Mouse (Mus musculus): Measurements from ENCODE around the gene Cds2. TPM values are rescaled to one million over a fixed set of nuclear protein-coding genes. Genes with fewer than 3 reads are reported as not detected.
A peak's percentile ranks its signal among the peaks of the same experiment; 100 is the strongest.
"Not testable (repeated sequence)": the region's sequence is repeated elsewhere in the genome, so short reads cannot be mapped to it uniquely, and the experiment has no call there.

The Cds2 gene
- polyA plus RNA-seq, 1 experiment = 21.9 TPM

- Histone ChIP-seq H3K36me3 (replicated peaks; ENCODE audit: low read length) (peaks cover 79% of the 10 kb centered on the region), H3K4me1 (peaks cover 93% of the 10 kb centered on the region), H3K9me3 (no peaks in the 10 kb centered on the region), H3K27me3 (replicated peaks) (no peaks in the 10 kb centered on the region), H3K4me3 (replicated peaks) (no peak overlapping the region)
- TF ChIP-seq FLI1 (IDR thresholded peaks at IDR 0.05; ENCODE audit: low read length) (no peak), GATA1 (IDR thresholded peaks at IDR 0.05; ENCODE audit: borderline replicate concordance, low read length) (no peak)
Measured at GRCm38 (mm10) chr2:132279978-132280377, 17.0 kb downstream of the Cds2 start.

- H3K4me3 ChIP-seq (replicated peaks) = peak overlapping the region; percentile 64
- TF ChIP-seq FLI1 (IDR thresholded peaks at IDR 0.05; ENCODE audit: low read length) (no peak), GATA1 (IDR thresholded peaks at IDR 0.05; ENCODE audit: borderline replicate concordance, low read length) (no peak)
- peaks cover 96% of the 10 kb centered on the region for H3K4me1 ChIP-seq
- peaks cover 79% of the 10 kb centered on the region for H3K36me3 ChIP-seq (replicated peaks; ENCODE audit: low read length)
- no peaks in the 10 kb centered on the region for H3K27me3 ChIP-seq (replicated peaks)
- H3K9me3 ChIP-seq = no peaks in the 10 kb centered on the region
Measured at GRCm38 (mm10) chr2:132280518-132281120, 17.7 kb downstream of the Cds2 start.

DNA sequence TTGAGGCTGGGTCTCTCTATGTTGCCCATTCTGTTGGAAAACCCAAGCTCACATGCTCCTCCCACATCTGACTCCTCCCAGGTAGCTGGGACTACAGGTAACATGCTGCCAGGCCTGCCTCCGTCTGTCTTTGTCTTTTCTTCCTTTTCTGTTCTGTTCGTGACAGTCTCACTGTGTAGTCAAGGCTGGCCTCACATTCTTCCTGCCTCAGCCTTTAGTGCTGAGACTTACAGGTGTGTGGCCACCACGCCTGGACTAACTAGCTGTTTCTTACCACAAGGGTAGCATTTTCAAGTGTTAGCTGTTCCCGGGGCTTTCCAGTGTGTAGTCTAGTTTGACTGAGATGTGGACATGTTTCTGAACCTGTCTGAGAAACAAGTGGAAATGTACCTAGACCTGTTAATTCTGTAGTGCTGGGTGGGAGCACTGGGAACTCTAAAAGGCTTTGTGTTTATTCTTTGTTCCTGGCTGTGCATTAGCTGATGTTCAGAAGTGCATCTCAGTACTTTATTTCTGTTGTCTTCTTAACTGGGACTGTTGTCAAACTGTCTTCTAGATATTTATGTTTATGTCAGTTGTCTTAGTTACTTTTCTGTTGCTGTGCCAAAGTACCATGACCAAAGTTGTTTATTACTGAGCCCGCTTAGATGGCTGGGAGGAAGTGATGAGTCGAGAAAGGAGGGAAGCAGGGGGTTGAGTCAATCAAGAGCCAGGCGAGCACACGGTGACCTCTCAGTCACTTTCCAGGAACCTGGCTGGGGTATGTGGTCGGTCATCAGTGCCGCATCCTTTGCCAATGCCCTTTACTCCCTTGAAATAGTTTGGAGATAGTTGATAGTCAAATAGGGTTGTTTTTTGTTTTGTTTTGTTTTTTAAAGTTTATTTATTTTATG lies 18.9 kb downstream of the Cds2 start:
- Histone ChIP-seq H3K4me1 (peaks cover 95% of the 10 kb centered on the region), H3K4me3 (replicated peaks) (peak overlapping the region; percentile 84), H3K36me3 (replicated peaks; ENCODE audit: low read length) (peaks cover 77% of the 10 kb centered on the region), H3K9me3 (no peaks in the 10 kb centered on the region), H3K27me3 (replicated peaks) (no peaks in the 10 kb centered on the region)
- no peak for TF ChIP-seq GATA1 (IDR thresholded peaks at IDR 0.05; ENCODE audit: borderline replicate concordance, low read length)
- TF ChIP-seq FLI1 (IDR thresholded peaks at IDR 0.05; ENCODE audit: low read length) = no peak

DNA sequence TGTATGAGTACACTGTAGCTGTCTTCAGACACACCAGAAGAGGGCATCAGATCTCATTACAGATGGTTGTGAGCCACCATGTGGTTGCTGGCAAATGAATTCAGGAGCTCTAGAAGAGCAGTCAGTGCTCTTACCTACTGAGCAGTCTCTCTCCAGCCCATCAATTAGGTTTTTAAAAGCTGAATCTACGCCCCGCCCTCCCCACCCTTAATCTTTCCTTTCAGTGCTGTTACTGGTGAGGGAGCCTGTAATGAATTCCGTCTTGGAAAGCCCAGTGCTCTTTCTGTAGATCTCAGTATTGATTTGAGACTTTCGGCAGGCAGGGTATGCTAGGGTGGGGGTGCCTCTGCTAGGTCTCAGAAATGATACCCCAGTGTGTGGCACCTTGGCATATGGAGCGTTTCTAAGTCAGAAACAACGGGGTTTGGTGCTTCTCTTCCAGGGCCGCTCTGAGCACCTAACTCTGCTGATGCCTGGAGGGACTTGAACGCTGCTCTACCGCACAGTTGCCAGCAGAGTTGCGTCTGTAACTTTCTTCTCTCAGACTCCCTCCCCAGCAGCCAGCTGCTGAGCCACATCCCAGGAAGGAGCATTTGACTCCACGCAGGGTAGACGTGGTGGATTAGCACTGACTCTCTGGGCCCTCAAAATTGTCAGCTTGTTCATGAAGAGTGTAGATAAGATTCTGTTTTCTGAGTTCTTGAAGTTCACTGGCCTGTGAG lies 19.7 kb downstream of the Cds2 start:
- TF ChIP-seq GATA1 (IDR thresholded peaks at IDR 0.05; ENCODE audit: borderline replicate concordance, low read length) (no peak), FLI1 (IDR thresholded peaks at IDR 0.05; ENCODE audit: low read length) (no peak)
- peak overlapping the region; percentile 76 for H3K4me3 ChIP-seq (replicated peaks)
- H3K36me3 ChIP-seq (replicated peaks; ENCODE audit: low read length) = peaks cover 74% of the 10 kb centered on the region
- H3K27me3 ChIP-seq (replicated peaks) = no peaks in the 10 kb centered on the region
- no peaks in the 10 kb centered on the region for H3K9me3 ChIP-seq
- peaks cover 93% of the 10 kb centered on the region for H3K4me1 ChIP-seq

DNA sequence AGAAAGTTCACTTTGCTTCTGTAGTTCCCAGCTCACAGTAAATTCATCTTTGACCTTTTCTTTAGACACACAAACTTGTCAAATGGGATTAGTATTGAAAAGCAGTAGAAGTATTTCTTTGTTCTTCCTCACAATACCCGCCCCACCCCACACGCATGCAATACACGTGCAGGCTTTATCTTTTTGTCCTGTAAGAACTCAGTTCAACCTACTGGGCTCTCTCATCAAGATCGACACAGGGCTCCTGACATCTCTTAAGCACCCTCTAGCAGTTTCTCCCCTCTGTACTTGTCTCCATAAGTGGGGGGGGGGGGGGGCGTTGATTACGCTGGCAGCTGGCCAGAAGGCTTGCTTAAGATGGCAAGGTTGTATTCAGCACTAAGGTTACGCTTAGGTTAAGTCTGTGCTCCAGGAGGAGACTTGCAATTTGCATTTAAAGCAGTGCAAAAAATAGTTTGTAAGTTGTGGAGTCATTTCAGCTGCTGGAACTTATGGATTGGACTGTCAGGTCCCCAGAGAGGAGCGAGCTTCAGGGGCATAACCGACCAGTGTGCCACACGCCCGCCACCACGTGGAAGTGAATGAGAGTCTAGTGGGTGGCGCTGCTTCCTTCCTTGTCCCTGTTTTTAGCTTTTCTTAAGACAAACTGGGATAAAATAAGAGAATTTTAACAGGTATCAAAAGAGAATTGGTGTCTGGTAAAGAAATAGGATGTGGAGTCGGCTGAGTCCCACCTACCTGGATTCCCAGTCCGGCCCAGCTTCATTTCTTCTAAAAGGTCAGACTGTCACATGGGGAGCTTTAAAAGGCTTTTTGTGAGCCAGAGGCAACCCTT lies 20.5 kb downstream of the Cds2 start:
- no peaks in the 10 kb centered on the region for H3K27me3 ChIP-seq (replicated peaks)
- H3K9me3 ChIP-seq = no peaks in the 10 kb centered on the region
- peaks cover 91% of the 10 kb centered on the region for H3K4me1 ChIP-seq
- peaks cover 73% of the 10 kb centered on the region for H3K36me3 ChIP-seq (replicated peaks; ENCODE audit: low read length)
- H3K4me3 ChIP-seq (replicated peaks) = peak overlapping the region; percentile 65
- TF ChIP-seq GATA1 (IDR thresholded peaks at IDR 0.05; ENCODE audit: borderline replicate concordance, low read length) (no peak), FLI1 (IDR thresholded peaks at IDR 0.05; ENCODE audit: low read length) (no peak)

GRCm38 (mm10) chr2:132284492-132285139 lies 21.7 kb downstream of the Cds2 start:
- TF ChIP-seq GATA1 (IDR thresholded peaks at IDR 0.05; ENCODE audit: borderline replicate concordance, low read length) = no peak
- TF ChIP-seq FLI1 (IDR thresholded peaks at IDR 0.05; ENCODE audit: low read length) = no peak
- peaks cover 92% of the 10 kb centered on the region for H3K4me1 ChIP-seq
- H3K9me3 ChIP-seq = no peaks in the 10 kb centered on the region
- no peaks in the 10 kb centered on the region for H3K27me3 ChIP-seq (replicated peaks)
- peak overlapping the region; percentile 86 for H3K4me3 ChIP-seq (replicated peaks)
- H3K36me3 ChIP-seq (replicated peaks; ENCODE audit: low read length) = peaks cover 68% of the 10 kb centered on the region

GRCm38 (mm10) chr2:132285722-132286121 lies 22.8 kb downstream of the Cds2 start:
- not testable (repeated sequence) for H3K27me3 ChIP-seq (replicated peaks); H3K9me3 ChIP-seq; H3K4me3 ChIP-seq (replicated peaks)
- Histone ChIP-seq H3K36me3 (replicated peaks; ENCODE audit: low read length) (peaks cover 62% of the 10 kb centered on the region), H3K4me1 (peaks cover 92% of the 10 kb centered on the region)

GRCm38 (mm10) chr2:132286376-132287076 lies 23.6 kb downstream of the Cds2 start:
- Histone ChIP-seq H3K27me3 (replicated peaks) (no peaks in the 10 kb centered on the region), H3K4me3 (replicated peaks) (no peak overlapping the region), H3K4me1 (peaks cover 92% of the 10 kb centered on the region), H3K9me3 (no peaks in the 10 kb centered on the region), H3K36me3 (replicated peaks; ENCODE audit: low read length) (peaks cover 63% of the 10 kb centered on the region)
- TF ChIP-seq GATA1 (IDR thresholded peaks at IDR 0.05; ENCODE audit: borderline replicate concordance, low read length) (no peak), FLI1 (IDR thresholded peaks at IDR 0.05; ENCODE audit: low read length) (no peak)

GRCm38 (mm10) chr2:132289213-132289612 lies 26.3 kb downstream of the Cds2 start:
- H3K27me3 ChIP-seq (replicated peaks); H3K9me3 ChIP-seq; H3K4me3 ChIP-seq (replicated peaks): not testable (repeated sequence)
- Histone ChIP-seq H3K36me3 (replicated peaks; ENCODE audit: low read length) (peaks cover 67% of the 10 kb centered on the region), H3K4me1 (peaks cover 92% of the 10 kb centered on the region)
